ENCODE assay signal across 17 mouse cellular contexts in genomic region chr19:26531390-26531789, GRCm38 (mm10).
"Had no signal": no experiment of that assay in that cellular context is flagged by ENCODE, and none has a peak within 500 bp of the region (broad histone marks: within the 10 kb centered on the region; RNA-seq: fewer than 3 reads in every experiment).

No protein-coding gene starts in this region.

- DNase-seq: left cerebral cortex, postnatal 4 days; liver; liver, embryonic 13.5 days; liver, postnatal 0 days; lung, adult 18-20 months; lung, adult 2 months; lung, embryonic 14.5 days; lung, postnatal 10 days; lung, postnatal 14 days; lung, postnatal 36 days; lung, postnatal 4 days; midbrain, embryonic 14.5 days had no signal

- ATAC-seq: liver, embryonic 12.5 days; liver, postnatal 0 days; lung, postnatal 0 days; midbrain, embryonic 13.5 days; midbrain, embryonic 15.5 days; midbrain, embryonic 16.5 days had no signal
